Mouse (Mus musculus) urinary bladder, adult 18-20 months (tissue): ENCODE data around the gene Chrng.

Experiments
- DNase-seq, 2 experiments: peaks; one replicate each; pipeline ENCODE4 v3.0.0; 2022; ENCODE audit warnings: low spot score in 2 of 2, mixed read lengths in 2 of 2

Gene Chrng

DNA sequence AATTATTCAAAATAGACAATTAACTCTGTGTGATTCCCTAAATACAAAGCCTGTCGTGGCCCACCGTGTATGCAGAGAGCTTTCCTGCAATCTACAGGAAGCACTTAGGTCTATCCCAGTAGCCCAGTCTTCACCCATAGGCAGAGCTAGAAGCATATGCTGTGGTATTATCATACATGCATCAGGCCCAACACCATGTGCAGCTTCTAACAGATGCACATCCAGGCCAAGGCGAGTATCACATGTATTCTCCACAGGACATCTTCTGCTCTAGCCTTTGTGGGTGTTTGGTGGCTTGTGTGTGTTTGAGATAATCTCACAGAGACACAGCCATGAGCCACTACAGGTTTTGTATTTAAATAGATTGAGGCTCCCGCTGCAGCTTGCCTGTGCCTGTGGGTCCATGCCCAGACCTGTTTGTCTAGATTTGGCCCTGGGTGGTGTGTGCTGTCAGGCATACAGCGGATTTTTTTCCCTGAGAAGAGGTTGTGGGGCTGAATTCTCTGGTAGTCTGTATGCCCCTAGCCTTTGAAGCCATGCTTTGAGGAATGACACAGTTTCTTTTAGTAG lies 47.7 kb downstream of the Chrng start:
- peak in 1 of 2 experiments; percentile 11 for DNase-seq

DNA sequence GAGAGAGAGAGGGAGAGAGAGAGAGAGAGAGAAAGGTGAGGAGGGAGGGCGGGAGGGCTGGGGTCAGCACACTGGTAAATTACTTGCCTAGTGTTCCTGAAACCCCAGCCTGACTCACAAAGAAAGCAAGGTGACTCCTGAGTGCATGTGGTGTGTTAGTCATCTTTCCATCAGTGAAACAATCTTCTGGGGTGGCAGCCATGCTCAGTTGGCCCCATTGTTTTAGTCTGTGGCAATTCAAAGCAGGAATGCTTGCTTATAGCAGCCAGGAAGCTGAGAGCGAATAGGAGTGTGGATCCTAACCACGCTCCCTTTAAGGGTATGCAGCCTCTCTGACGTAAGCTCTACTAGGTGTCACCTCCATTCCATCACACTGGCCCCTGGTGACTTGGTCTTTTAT lies 50.7 kb downstream of the Chrng start:
- no peak for DNase-seq

DNA sequence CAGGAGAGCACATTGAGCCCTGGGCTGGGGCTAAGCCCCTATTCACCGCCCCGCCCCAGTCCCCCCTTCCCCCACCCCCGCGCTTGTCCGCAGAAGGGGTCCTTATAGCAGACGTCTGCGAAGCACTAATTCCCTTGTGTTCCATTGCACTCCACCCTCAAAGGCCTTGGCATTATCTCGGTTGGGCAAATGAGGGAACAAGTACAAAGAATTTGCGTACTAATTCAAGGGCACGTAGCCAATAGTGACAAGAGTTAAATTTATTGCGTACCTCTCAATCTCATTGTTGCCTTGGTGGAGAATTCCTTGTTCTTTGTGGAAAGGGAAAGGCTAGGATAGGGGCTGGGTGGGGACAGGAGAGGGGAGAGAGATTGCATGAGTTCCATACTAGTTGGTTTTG lies 53.2 kb downstream of the Chrng start:
- DNase-seq, result no peak

DNA sequence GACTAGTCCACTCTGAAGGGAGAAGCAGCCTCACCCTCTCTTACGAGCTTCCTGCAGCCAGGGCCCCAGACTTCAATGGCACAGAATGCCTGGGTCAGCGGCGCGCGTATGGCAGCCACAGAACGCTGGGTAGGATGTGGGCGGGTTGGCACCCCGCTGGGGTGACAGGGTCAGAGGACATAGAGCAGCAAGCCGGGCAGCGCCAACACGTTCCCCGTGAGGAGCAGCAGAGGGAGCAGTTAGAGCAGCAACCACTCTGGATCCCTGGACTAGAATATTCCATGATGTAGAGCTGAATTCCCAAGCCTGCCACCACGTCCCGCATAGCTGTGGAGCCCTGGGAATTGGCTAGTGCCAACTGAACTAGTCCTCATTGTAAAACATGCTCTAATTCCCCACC lies 54.0 kb downstream of the Chrng start:
- DNase-seq, result no peak

DNA sequence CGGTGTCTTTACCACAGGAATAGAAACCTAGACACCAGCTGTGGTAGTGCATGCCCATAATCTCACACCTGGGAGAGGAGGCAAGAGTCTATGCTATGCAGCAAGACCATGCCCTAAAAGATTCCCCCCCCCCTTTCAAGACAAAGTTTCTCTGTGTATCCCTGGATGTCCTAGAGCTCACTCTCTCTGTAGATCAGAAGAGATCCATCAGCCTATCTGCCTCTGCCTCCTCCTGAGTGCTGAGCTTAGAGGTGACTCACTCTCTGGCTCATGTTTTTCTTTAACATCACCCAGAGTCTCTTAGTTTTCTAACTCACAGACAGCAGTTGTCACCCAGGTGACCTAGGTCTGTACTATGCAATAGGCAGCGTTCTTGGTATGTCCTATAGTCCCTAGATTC lies 54.9 kb downstream of the Chrng start:
- no peak for DNase-seq
